Mouse (Mus musculus) layer of hippocampus, adult 2 months (tissue): ENCODE results near the gene Abhd16a. TPM values are rescaled to one million over a fixed set of nuclear protein-coding genes. Genes with fewer than 3 reads are reported as not detected.

Source experiments
- DNase-seq, 2 experiments: peaks; one replicate each; pipeline ENCODE4 v3.0.0; 2022; ENCODE audit warnings: low spot score in 2 of 2
- H3K27ac ChIP-seq: fragments of 200-600 bp; 2 replicates; pipeline ENCODE4 v1.8.1; 2022
- H3K4me3 ChIP-seq: fragments of 200-600 bp; 2 replicates; pipeline ENCODE4 v1.8.1; 2022; ENCODE audit warnings: mild to moderate bottlenecking
- CTCF ChIP-seq: fragments of 200-600 bp; conservative IDR thresholded peaks from 2 replicates; pipeline ENCODE4 v1.8.1; 2022; ENCODE audit warnings: antibody characterized with exemption, mild to moderate bottlenecking, moderate library complexity
- total RNA-seq, 2 experiments: library from RNA; stranded (reverse); gene quantifications; 2 replicates each; pipeline ENCODE4 v1.2.3; 2021

Abhd16a gene
- total RNA-seq, 2 experiments from 2014 or later = 110 to 113 TPM

- DNase-seq = no peak
- no peak for TF ChIP-seq CTCF
- H3K27ac ChIP-seq = peak overlapping the region; percentile 62; the same call in 1 of the 2 replicates
- no peak overlapping the region for H3K4me3 ChIP-seq
Observed at GRCm38 (mm10) chr17:35080710-35081109, 8.4 kb upstream of the Abhd16a start.

GRCm38 (mm10) chr17:35082841-35083576 lies 6.1 kb upstream of the Abhd16a start:
- Histone ChIP-seq H3K27ac (no peak overlapping the region), H3K4me3 (no peak overlapping the region)
- DNase-seq = no peak
- TF ChIP-seq CTCF = no peak

GRCm38 (mm10) chr17:35083929-35084497 lies 5.0 kb upstream of the Abhd16a start:
- no peak for DNase-seq
- TF ChIP-seq CTCF = no peak

DNA sequence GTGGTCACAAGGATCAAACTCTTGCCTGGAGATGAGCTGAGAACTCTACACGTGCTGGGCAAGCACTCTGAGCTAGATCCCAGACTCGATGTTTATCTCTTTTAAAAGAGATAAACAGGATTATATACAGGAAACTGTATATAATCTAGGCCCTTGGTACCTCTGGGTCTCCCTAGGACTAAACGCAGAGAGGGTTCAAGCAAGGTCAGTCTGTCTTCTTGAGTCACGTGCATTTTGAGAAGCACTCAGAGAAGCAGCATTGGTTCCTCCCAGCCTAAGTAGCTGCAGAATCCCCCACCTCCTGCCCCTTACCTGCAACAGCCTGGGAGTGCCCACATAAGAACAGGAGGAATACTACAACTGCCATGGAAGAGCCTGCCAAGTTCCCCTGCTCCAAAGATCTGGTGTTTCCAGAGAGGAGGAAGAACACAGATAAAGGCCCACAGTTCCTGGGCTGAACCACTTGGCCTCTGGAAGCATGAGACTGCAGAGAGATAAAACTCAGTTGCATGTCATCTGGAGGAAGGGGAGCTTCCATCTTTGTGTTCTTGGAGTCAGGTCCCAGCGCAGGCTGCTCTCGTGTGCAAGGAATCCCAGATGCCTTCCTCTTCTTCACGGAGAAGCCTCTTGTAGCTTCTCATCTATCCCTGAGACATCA lies 3.7 kb upstream of the Abhd16a start, which contains the start of gene Ly6g6f:
Gene Ly6g6f, minus strand, starts transcription at position 403 of the 658 bp plus-strand sequence.
- no peak within 1 kb of the TSS for H3K27ac ChIP-seq
- TF ChIP-seq CTCF = no peak
- H3K4me3 ChIP-seq = no peak within 1 kb of the TSS
- DNase-seq = no peak

More at GRCm38 (mm10) chr17:35083929-35084497, 5.0 kb upstream of the Abhd16a start:
- Histone ChIP-seq H3K27ac (no peak overlapping the region), H3K4me3 (no peak overlapping the region)

DNA sequence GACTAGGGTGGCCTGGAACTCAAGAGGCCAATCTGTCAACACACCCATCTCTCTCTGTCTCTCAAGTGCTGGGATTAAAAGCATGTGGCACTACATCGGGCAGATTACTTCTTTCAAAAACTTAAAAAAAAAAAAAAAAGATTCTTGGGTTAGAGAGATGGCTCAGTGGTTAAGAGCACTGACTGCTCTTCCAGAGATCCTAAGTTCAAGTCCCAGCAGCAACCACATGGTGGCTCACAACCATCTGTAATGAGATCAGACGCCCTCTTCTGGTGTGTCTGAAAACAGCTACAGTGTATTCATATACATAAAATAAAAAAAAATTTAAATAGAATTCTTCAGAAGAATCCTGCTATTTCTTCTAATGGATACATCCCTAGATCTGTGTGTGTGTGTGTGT lies 912 bp upstream of the Abhd16a start:
- no peak for DNase-seq
- peak; percentile 71 for TF ChIP-seq CTCF
- no peak overlapping the region for H3K4me3 ChIP-seq
- H3K27ac ChIP-seq = no peak overlapping the region

DNA sequence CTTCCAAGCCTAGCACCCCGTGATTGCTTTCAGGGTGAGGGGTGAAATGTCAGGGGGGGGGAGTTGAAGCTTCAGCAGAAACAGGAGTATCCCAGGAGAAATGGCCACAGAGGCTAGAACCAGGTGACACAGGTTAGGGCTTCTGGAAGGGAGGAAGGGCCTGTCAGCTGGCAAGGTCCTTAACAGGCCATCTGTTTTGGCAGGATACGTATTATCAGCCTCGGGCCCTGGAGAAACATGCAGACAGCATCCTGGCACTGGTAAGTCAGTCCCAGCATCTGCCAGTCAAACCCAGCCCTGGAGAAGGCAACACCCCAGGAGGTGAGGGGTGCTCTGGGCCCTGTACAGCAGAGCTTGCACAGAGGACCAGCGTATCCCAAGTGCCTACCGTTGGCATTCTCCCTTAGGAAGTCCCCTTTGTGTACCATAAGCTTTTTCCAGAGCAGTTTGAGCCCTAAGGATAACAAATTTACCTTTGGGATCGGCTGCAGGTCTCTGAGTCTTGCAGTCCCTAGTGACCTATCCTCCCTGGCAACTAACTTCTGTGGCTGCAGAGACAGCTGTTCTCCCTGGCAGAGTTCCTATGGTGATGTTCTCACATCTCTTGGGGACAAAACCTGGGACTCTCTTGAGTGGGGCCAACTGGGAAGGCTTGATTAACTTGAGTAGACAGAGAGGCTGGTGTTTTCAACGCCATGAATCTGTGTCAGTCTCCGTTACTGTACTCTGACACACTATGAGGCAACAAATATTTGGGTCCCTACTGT lies 1.3 kb downstream of the Abhd16a start:
- no peak for TF ChIP-seq CTCF
- DNase-seq = no peak
- peak overlapping the region; percentile 100 for H3K27ac ChIP-seq

DNA sequence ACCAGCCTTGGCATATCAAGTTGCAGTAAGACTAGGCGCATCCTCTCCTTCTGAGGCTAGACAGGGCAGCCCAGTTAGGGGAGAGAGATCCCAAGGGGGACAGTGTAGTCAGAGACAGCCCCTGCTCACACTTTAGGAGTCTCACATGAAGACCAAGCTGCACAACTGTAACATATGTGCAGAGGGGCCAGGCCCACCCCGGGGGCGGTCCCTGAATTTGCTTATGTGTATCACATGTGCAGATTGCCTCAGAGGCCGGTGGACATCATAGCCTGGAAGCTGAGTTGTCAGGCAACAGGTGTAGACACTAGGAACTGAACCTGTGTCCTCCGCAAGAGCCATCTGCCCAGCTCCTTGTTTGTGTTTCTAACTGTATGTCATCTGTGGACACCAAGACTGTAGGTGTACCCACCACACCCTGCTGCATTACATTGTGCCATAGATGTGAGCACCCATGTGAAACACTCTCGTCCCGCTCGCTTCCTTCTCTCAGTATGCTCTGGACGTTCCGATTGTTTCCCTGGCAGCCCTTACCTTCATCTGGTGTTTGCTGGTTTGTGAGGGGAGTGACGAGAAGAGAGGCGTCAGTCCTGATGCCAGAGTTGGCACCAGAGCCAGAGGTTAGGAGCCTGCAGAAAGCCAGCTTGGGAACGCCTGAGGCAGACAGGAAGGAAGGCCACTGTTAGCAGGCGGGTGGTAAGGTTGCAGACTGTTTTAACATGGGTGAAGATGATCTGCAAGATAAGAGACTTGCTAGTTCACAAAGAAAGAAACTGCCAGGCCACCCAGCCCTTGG lies 3.5 kb downstream of the Abhd16a start:
- no peak for TF ChIP-seq CTCF
- no peak for DNase-seq
- peak overlapping the region; percentile 25; the same call in 1 of the 2 replicates for H3K27ac ChIP-seq
- no peak overlapping the region; the same call in 1 of the 2 replicates for H3K4me3 ChIP-seq

More for the DNA sequence above, 1.3 kb downstream of the Abhd16a start:
- H3K4me3 ChIP-seq = peak overlapping the region; percentile 82

GRCm38 (mm10) chr17:35094475-35095365 lies 5.7 kb downstream of the Abhd16a start:
- Histone ChIP-seq H3K27ac (no peak overlapping the region; the same call in 1 of the 2 replicates), H3K4me3 (no peak overlapping the region)
- no peak for TF ChIP-seq CTCF
- no peak for DNase-seq

DNA sequence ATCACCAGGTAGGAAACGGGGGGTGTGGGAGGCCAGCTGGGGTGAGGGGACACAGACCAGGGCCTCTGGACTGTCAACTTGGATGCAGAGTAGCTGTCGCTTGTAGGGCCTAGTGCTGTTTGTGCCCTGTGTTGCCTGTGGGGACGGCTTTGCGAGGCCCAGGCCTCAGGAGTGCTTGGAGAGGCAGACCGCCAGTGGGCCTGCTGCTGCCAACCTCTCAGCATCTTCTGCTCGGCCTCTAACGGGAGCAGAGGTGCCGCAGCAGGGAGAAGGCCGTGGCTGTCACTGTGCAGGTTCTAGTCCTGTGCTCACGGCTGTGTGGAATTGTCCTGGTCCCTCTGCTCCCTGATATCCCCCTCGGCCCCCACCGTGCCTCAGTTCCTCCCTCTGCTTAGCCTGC lies 7.5 kb downstream of the Abhd16a start:
- no peak overlapping the region for H3K4me3 ChIP-seq

DNA sequence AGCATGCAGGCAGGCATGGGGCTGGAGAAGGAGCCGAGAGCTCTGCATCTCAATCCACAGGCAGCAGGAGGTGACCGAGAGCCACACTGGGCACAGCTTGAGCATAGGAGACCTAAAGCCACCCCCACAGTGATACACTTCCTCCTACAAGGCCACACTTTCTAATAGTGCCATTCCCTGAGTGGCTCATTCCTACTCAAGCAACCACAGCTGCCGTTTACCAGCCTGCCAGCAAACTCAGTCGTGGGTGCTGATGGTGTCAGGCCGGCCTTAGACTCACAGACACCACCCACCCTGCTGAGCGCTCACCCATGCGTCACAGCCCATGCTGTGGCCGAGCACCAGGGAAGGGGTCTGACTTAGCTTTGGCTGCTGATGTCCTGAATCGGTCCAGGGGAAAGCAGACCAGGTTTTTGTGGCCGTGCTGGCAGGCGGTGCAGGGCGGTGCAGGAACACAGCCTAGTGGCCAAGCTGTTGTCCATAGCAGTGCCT lies 8.1 kb downstream of the Abhd16a start:
- H3K4me3 ChIP-seq = no peak overlapping the region
- peak overlapping the region; percentile 43; the same call in 1 of the 2 replicates for H3K27ac ChIP-seq
- TF ChIP-seq CTCF = peak; percentile 67
- DNase-seq = peak; percentile 37 to 43

More for the DNA sequence above, 7.5 kb downstream of the Abhd16a start:
- peak overlapping the region; percentile 43; the same call in 1 of the 2 replicates for H3K27ac ChIP-seq
- DNase-seq = no peak
- TF ChIP-seq CTCF = no peak
